Mouse (Mus musculus) liver, embryonic 14.5 days (tissue): ENCODE data around the gene Ogfod2.

Experiments
- CTCF ChIP-seq: IDR thresholded peaks from 2 replicates; pipeline ENCODE4 v1.5.1; 2016; ENCODE audit warnings: antibody characterized with exemption, low read depth, control low read depth
- EP300 ChIP-seq: IDR thresholded peaks from 2 replicates; pipeline ENCODE4 v1.6.1; 2016; ENCODE audit warnings: antibody characterized with exemption, low read depth

DNA sequence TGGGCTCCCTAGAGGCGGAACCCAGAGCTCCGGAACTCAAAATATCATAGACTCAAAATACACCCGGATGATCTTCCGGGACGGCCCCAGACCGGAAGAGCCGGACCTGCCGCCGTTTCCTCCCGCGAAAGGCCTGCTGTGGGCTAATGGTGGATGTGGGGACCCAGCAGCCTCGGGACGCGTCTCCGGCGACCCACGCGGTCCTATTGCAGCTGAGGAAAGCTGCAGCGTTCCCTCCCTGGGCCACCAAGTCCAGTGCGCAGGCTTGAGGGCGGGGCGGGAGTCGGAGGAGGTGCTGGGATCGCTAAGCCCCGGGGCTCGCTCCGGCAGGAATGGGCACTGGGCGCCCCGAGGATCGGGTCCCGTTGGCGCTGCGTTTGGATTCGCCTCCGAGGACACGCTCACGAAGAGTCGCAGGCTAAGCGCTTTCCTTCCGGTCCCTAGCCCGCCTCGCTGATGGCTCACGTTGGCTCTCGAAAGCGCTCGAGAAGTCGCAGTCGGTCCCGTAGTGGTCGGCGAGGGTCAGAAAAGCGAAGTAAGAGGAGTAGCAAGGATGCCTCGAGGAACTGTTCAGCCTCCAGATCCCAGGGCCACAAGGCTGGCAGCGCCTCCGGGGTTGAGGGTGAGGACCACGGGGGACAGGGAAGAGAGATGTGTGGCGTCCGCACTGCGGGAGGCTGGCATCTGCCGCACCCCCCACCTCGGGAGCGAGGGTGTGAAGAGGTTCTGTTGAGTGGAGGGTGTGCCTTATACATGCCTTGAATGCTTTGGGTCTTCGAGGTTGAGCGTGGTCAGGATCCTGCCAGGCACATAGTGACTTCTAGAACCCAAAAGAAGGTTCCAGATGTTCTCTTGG, 4.1 kb downstream of the Ogfod2 start, which contains the start of gene Arl6ip4:
- TF ChIP-seq CTCF, result no peak
- no peak for TF ChIP-seq EP300
